Mouse (Mus musculus) kidney, adult 2 months (tissue): ENCODE data around the gene Gm4881.

Source experiments
- CTCF ChIP-seq: fragments of 200-500 bp; conservative IDR thresholded peaks from 2 replicates; pipeline ENCODE4 v1.5.1; 2011; ENCODE audit warnings: low read depth, mild to moderate bottlenecking, control low read depth, low read length, moderate library complexity, mixed read lengths; ENCODE audit not compliant: insufficient read depth, insufficient read length
- POLR2A ChIP-seq: fragments of 200-500 bp; IDR thresholded peaks from one replicate; pipeline ENCODE4 v1.6.1; 2011; ENCODE audit warnings: low read depth, low read length, control low read depth

GRCm38 (mm10) chr7:24902630-24903443 is 41.5 kb downstream of the Gm4881 start, which contains the start of gene Arhgef1:
- TF ChIP-seq POLR2A: no peak
- no peak for TF ChIP-seq CTCF
